Mouse (Mus musculus) brown adipose tissue, adult 24 weeks (tissue): Measurements from ENCODE around the gene Kcnq1. TPM values are rescaled to one million over a fixed set of nuclear protein-coding genes. Genes with fewer than 3 reads are reported as not detected.

Source experiments
- H3K27ac ChIP-seq: fragments of 200-500 bp; replicated peaks from 2 replicates; pipeline ENCODE4 v1.5.1; 2012; ENCODE audit warnings: low read depth, mild to moderate bottlenecking, low read length
- H3K4me1 ChIP-seq: fragments of 200-500 bp; 2 replicates; pipeline ENCODE4 v1.6.1; 2012; ENCODE audit warnings: low read length, mixed read lengths; ENCODE audit not compliant: control insufficient read depth, insufficient read depth, insufficient read length
- H3K4me3 ChIP-seq: fragments of 200-500 bp; 2 replicates; pipeline ENCODE4 v1.5.1; 2012; ENCODE audit warnings: low read depth, mild to moderate bottlenecking, low read length, moderate library complexity; ENCODE audit not compliant: insufficient read depth
- polyA plus RNA-seq: library from polyadenylated mRNA; stranded (reverse); fragments of >200 nt; gene quantifications from 2 replicates; pipeline ENCODE4 v1.2.4, GENCODE M21; 2012; ENCODE audit not compliant: missing spikeins, insufficient read depth, insufficient read length

Gene Kcnq1
- polyA plus RNA-seq, 1 experiment: 0.36 TPM

DNA sequence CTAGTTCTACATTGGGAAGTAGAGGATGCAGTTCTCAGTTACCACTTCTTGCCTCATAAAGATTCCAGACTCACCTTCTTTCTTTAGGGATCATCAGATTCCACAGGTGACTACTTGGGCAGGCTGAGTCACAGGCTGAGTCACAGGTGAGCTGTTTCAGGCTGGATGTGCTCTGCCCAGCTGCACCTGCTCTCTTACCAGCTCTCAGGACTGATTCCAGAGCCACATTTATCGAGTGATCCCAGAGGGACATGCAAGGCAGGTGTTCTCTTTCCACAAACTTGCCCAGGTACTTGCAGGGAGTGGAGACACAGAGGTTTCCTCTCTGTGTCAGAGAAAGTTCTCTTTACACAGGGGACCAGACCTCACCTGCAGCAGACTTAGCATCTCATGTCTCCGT lies 95.1 kb downstream of the Kcnq1 start:
- H3K27ac ChIP-seq: no peak overlapping the region
- H3K4me1 ChIP-seq: no peaks in the 10 kb centered on the region
- H3K4me3 ChIP-seq: no peak overlapping the region

DNA sequence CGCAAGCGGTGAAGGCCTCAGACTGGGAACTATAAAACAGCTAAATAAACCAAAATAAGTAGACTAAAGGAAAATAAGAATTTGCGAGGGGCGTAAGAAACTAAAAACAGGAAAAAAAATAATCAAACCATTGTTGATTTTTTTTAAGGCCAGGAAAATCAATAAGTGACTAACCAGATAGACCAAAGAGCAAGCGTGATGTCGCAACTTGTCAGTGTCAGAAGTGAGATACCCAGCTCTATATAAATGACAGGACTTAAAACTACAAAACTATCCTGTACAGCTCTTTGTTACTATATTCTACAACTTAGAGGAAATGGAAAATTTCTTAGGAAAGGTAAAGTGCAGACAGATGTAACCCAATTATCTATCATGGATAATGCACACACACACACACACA lies 97.7 kb downstream of the Kcnq1 start:
- Histone ChIP-seq H3K4me1 (no peaks in the 10 kb centered on the region), H3K27ac (no peak overlapping the region), H3K4me3 (no peak overlapping the region)

DNA sequence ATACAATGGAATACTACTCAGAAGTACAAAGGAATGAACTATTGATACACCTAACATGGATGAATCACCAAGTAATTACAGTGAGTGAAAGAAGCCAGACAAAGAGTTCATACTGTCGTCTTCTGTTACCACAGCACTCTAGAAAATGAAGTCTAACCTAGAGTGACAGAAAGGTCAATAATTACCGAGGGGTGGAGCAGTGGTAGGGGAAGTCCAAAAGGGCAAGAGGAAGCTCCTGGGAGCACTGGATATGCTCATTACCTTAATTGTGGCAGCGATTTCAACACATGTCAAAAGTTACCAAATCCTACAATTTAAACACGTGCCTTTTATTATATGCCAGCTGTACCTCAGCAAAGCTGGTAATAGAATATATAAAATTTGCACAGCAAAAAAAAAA lies 100.9 kb downstream of the Kcnq1 start:
- no peak overlapping the region for H3K4me3 ChIP-seq
- no peaks in the 10 kb centered on the region for H3K4me1 ChIP-seq

DNA sequence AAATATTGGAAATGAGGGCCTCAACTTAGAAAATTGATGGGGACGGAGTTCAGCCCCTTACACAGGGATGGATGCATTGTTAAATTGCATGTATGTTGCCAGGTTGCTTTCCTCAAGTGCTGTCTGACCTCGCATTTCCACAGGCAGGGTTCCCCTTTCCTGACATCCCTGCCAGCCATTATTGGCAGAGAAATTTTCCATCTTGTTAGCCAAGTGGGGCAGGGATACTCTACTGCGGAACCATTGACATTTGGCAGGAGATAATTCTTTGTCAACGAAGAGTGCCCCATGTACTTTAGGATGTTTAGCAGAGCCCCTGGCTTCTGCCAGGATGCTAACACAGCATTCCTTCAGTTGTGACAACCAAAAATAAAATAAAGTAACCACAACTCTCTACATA lies 104.6 kb downstream of the Kcnq1 start:
- no peak overlapping the region for H3K27ac ChIP-seq

More for the DNA sequence above, 100.9 kb downstream of the Kcnq1 start:
- no peak overlapping the region for H3K27ac ChIP-seq

DNA sequence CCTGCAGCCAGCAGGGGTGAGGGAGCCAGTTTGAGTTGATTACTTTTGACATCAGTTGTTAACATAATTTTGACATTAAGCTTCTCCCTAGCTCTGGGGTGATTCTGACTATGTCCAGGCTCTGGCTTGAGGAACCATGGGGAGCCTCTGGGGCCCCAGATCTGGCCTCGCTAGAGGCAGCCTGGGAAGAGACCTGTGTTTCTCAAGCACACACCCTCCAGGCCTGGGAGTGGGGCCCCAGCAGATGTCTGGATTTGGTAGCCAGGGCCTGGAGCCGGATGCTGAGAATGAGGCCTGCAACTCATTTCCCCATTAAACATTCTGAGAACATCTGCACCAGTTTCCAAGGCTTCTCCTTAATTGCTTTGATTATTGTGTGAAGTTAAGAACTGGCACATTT lies 145.0 kb downstream of the Kcnq1 start:
- H3K4me3 ChIP-seq: no peak overlapping the region
- no peak overlapping the region for H3K27ac ChIP-seq
- no peaks in the 10 kb centered on the region for H3K4me1 ChIP-seq

More for the DNA sequence above, 104.6 kb downstream of the Kcnq1 start:
- Histone ChIP-seq H3K4me1 (no peaks in the 10 kb centered on the region), H3K4me3 (no peak overlapping the region)

DNA sequence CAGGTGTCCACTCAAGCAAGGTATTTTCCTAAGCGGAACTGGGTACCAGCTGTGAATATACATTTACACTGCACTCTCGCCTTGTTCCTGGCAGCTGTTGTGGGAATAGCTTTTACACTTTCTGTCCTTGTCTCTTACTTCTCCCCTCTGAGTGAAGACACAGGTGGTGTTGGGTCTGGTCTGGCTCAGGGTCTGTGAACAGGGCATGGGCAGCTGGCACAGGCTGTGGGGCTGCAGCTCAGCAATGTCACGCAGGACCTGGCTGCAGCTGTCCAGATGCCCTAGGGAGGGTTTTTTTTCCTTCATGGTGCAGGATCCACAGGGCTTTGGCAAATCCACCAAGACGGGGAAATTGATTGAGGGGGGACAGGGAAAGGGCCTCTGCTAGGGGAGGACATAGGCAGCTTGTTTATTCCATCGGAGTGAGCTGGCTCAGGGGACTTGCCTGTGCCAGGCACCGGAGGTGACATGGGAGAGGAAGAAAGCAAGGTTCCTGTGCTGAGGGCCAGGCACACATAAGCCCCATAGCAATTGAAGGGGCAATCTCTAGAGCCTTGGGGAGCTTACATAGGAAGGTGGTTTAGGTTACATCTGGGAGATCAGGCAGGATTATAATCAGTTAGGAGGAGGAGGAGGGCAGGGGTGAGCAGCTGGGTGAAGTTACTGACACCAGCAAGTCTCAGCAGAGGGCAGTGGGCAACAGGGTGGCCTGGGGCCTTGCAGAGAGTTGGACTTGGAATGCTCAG lies 147.1 kb downstream of the Kcnq1 start:
- Histone ChIP-seq H3K27ac (no peak overlapping the region), H3K4me3 (no peak overlapping the region), H3K4me1 (no peaks in the 10 kb centered on the region)

DNA sequence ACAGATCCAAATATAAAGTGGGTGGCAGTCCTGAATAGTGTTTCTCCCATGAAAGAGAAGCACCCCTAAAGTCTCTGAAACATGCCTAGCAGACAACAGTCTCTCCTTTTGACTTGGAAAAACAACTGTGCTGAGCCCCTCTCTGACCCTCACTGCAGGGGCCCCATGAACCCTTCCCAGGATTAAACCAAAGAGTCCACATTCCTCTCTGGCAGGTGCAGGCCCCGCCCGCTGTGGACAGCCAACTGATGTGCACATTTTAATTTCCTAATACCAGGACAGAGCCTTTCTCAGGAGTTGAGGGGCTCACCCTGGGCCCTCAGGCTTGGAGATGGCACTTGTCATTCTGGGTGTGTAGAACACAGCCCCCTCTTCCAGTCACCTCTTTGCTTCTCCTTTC lies 148.7 kb downstream of the Kcnq1 start:
- H3K4me1 ChIP-seq: no peaks in the 10 kb centered on the region
- no peak overlapping the region for H3K27ac ChIP-seq
- H3K4me3 ChIP-seq: no peak overlapping the region

DNA sequence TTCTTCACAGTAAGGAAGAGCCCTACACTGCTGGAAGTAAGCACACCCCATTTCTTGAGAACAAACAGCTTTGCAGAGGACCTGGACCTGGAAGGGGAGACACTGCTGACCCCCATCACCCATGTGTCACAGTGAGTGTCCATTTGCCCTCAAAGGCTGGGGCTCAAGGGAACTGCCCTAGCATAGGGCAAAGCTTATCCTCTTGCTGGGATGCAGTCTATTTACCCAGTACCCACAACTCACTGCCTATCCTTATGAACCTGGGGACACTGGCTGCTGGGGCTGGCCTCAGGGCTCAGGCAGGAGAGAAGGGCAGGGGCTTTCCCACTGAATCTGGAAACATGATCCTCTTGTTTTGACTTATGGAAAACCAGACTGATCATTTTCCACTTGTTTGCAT lies 155.1 kb downstream of the Kcnq1 start:
- no peak overlapping the region for H3K4me3 ChIP-seq
- peaks cover 3% of the 10 kb centered on the region; the same call in 1 of the 2 replicates for H3K4me1 ChIP-seq

DNA sequence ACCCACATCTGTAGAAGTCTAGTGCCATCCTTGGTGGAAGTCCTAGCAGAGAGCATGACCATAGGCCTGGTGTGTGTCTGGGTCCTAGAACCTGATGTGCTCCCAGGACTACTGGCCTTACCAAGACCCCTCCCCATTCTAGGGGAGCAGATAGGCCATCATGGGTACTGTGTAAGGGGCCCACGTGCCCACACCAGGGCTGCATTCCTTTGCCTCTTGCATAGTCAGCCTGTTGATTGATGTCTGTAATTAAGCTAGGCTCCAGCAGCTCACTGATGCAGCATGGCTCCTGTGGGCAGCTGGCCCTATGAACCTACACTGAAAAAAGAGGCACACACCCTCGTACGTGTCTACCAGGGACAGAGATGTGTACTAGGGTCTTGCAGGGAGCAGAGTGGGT lies 157.4 kb downstream of the Kcnq1 start:
- no peak overlapping the region for H3K4me3 ChIP-seq
- H3K4me1 ChIP-seq: peaks cover 3% of the 10 kb centered on the region
- H3K27ac ChIP-seq: no peak overlapping the region

More for the DNA sequence above, 155.1 kb downstream of the Kcnq1 start:
- no peak overlapping the region for H3K27ac ChIP-seq

DNA sequence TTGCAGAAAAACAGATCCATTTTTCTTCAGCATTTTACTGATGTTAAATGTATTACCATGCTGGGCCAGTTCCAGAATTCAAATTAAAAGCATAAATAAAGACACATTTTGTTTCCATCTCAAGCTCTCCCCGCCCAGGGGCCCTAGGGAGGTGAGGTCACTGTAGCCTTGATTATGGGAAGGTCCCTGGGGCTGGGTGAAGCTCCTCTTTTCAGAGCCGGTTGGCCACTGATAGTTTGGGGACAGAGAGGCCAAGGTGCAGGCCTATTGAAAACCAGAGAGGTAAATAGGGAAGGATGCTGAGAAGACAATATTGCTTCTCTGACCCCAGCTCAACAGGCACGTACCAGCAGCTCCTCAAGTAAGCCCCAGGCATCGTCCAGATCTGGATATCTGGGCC lies 157.8 kb downstream of the Kcnq1 start:
- Histone ChIP-seq H3K4me1 (peaks cover 3% of the 10 kb centered on the region), H3K4me3 (no peak overlapping the region), H3K27ac (no peak overlapping the region)

DNA sequence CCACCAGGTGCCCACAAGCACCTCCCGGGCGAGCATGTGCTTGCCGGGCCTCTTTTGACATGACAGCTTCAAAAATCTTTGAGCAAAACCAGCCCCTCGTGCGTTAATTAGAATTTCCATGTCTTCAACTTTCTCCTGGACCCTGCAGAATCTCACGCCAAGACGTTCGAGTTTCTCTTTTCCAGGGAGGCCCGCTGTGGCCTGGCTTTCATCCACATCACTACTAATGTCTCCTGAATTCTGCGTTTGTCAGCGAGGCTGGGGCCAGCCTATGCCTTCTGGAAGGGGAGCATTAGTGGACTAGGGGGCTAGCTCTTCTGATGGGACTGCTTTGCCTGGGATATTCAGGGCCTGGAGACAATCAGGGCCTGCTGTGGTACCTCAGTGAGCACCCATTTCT lies 159.2 kb downstream of the Kcnq1 start:
- H3K27ac ChIP-seq: no peak overlapping the region
- H3K4me1 ChIP-seq: peaks cover 3% of the 10 kb centered on the region
- H3K4me3 ChIP-seq: no peak overlapping the region

DNA sequence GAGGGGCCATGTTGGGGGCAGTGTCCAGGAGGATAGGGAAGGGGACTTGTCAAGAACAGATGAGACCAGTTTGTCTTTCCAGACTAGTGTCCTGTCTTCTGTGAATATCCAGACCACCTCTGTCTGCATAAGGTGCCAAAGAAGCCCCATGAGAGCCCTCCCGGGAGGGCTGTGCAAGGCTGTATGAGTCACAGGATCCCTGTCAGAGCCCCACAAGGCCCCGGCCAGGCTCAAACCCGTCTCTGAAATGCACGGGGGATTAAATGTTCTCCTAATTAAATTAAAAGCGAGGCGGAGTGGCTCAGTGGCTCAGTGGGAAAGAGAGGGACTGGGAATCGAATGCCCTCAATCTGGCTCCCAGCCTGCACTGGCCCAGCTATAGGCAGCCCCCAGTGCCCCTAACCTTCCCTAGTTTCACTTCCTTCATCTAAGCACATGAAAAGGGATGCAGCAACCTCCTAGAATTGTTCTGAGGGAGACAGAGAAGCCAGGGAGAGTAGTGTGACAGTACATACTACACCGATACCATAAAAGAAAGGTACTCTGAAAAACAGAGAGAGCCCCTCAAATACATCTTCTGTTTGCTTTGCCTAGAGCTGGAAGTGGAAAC lies 159.8 kb downstream of the Kcnq1 start:
- H3K27ac ChIP-seq: no peak overlapping the region

DNA sequence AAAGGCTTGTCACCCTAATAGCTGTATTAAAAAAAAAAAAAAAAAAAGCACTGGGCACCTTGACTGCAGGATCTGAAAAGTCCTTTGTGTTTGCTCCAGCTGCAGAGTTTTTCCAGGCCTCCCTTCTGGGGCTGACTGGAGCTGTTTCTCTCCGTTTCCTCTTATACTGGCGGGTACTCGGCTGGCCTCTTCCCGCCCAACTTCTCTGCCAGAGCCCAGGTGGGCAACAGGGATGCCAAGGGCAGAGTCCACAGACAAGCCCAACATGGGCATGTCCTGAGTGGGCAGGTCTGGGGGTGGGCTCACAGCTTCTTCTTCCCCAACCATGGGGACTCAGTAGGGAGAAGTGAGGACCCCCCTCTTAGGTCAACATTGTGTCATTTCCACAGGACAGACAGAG lies 167.6 kb downstream of the Kcnq1 start:
- no peaks in the 10 kb centered on the region; the same call in 1 of the 2 replicates for H3K4me1 ChIP-seq
- H3K27ac ChIP-seq: no peak overlapping the region
- H3K4me3 ChIP-seq: no peak overlapping the region

More for the DNA sequence above, 159.8 kb downstream of the Kcnq1 start:
- no peak overlapping the region for H3K4me3 ChIP-seq
- peaks cover 3% of the 10 kb centered on the region for H3K4me1 ChIP-seq

DNA sequence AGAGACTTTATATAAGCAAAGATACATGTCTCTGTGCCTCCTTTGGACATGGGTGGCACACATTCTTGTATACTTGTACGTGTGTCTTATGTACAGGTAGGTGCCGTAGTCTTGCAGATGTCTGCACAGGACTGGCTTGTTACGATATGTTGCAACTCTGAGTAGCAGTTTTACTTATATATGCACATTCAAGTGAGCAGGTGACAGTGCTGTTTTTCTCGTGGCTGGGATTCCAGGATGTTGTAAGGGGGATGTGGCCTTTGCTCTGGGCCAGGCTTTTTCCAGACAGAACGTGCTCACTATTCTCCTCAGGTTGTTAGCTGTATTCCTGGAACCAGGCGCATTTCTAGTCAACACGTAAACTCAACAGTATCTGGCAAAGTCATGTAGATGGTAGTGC lies 168.9 kb downstream of the Kcnq1 start:
- Histone ChIP-seq H3K4me3 (no peak overlapping the region), H3K27ac (no peak overlapping the region), H3K4me1 (no peaks in the 10 kb centered on the region; the same call in 1 of the 2 replicates)

DNA sequence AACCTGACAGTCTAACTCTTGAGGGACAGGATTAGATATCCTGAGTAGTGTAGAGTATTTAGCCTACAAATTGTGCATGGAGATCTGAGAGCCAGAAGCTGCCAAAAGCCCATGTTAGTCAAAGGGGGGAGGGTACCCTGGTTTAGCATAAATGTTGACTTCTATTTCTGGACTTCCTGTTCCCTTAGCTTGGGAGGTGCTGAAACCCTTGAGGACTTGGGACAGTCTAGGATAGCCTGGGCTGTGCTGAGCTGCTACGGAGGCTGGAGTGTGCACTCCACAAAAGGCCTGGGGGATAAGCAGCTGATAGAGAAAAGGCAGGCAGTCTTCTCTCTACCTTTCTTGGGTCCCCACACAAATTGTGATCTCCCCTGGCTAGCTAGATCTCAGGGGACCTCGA lies 177.5 kb downstream of the Kcnq1 start:
- Histone ChIP-seq H3K4me1 (peaks cover 25% of the 10 kb centered on the region), H3K4me3 (no peak overlapping the region), H3K27ac (no peak overlapping the region)

DNA sequence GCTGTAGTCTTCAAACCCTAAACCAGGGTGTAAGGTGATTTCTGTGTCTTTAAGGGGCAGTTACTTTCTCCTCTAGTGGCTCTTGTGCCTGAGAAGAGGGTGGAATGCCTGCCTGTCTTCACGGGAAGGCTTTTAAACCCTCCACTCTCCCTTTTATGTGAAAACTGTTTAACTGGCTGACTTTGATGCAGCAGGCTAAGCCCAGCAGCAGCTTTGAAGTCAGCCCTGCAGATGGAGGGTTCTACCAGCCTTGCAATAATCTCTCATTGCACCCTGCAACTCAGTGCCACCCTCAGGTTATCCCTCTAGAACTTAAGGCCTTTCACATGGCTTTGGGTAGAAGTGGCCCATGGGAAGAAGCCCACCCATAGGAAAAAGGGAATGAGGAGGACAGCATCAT lies 178.7 kb downstream of the Kcnq1 start:
- Histone ChIP-seq H3K4me1 (peaks cover 28% of the 10 kb centered on the region), H3K27ac (no peak overlapping the region)

More for the DNA sequence above, 178.7 kb downstream of the Kcnq1 start:
- H3K4me3 ChIP-seq: no peak overlapping the region
